Mouse (Mus musculus) heart, postnatal 0 days (tissue): ENCODE results near the gene Selenot. TPM values are rescaled to one million over a fixed set of nuclear protein-coding genes. Genes with fewer than 3 reads are reported as not detected.
A peak's percentile ranks its signal among the peaks of the same experiment; 100 is the strongest.

Experiments
- ATAC-seq: fragments of 200-750 bp; cut with Nextera tagmentation; 2 replicates; pipeline ENCODE4 v1.8.0; 2017; ENCODE audit warnings: low read depth, moderate number of reproducible peaks, moderate library complexity; ENCODE audit not compliant: insufficient read depth
- DNase-seq: peaks from one replicate; pipeline ENCODE4 v3.0.0-alpha.2; 2016; ENCODE audit warnings: low spot score
- H3K27ac ChIP-seq: fragments of 300-500 bp; sonication (generic); 2 replicates; pipeline ENCODE4 v1.5.1; 2014; ENCODE audit warnings: low read depth, mild to moderate bottlenecking
- H3K27me3 ChIP-seq: fragments of 300-500 bp; sonication (generic); 2 replicates; pipeline ENCODE4 v1.6.1; 2014; ENCODE audit warnings: low read length, mixed read lengths; ENCODE audit not compliant: control insufficient read depth, insufficient read depth
- H3K36me3 ChIP-seq: fragments of 300-500 bp; sonication (generic); replicated peaks from 2 replicates; pipeline ENCODE4 v1.6.1; 2014; ENCODE audit warnings: low read length, mixed read lengths; ENCODE audit not compliant: control insufficient read depth, insufficient read depth
- H3K4me1 ChIP-seq: fragments of 300-500 bp; sonication (generic); 2 replicates; pipeline ENCODE4 v1.6.1; 2014; ENCODE audit warnings: antibody characterized with exemption; ENCODE audit not compliant: control insufficient read depth, insufficient read depth
- H3K4me2 ChIP-seq: fragments of 300-500 bp; sonication (generic); 2 replicates; pipeline ENCODE4 v1.6.1; 2014; ENCODE audit warnings: low read depth, mild to moderate bottlenecking, low read length, moderate library complexity
- H3K4me3 ChIP-seq: fragments of 300-500 bp; sonication (generic); 2 replicates; pipeline ENCODE4 v1.5.1; 2014; ENCODE audit warnings: low read depth, low read length
- H3K9ac ChIP-seq: fragments of 300-500 bp; sonication (generic); replicated peaks from 2 replicates; pipeline ENCODE4 v1.6.1; 2014; ENCODE audit warnings: low read depth, low read length, mixed read lengths
- H3K9me3 ChIP-seq: fragments of 300-500 bp; sonication (generic); replicated peaks from 2 replicates; pipeline ENCODE4 v1.6.1; 2016; ENCODE audit warnings: low read length; ENCODE audit not compliant: control insufficient read depth
- CTCF ChIP-seq: IDR thresholded peaks from 2 replicates; pipeline ENCODE4 v1.5.1; 2016; ENCODE audit warnings: antibody characterized with exemption, control low read depth, low read depth
- EP300 ChIP-seq: IDR thresholded peaks from 2 replicates; pipeline ENCODE4 v1.6.1; 2016; ENCODE audit warnings: antibody characterized with exemption, low read depth
- WGBS: fragments of 180-500 bp; shearing (Covaris S2); extraction: QIAGEN DNeasy Blood & Tissue Kit; methylation state at CpG from one replicate; pipeline ENCODE4 v1.1.7; 2014; 5-methylcytosine and 5-hydroxymethylcytosine counted together
- polyA plus RNA-seq: library from polyadenylated mRNA; unstranded; fragments of >200 nt; fragmentation: Nextera tagmentation; extraction: Ambion mirVana; gene quantifications from 2 replicates; pipeline ENCODE4 v1.2.1, GENCODE M21; 2015
- total RNA-seq: library from RNA; depleted of rRNA; stranded (reverse); fragments of >200 nt; gene quantifications from 2 replicates; pipeline ENCODE4 v1.2.3, GENCODE M21; 2014; ENCODE audit warnings: low replicate concordance; rRNA removed

Gene Selenot
- total RNA-seq, result 147 and 177 TPM in 2 replicates
- 17.1 and 17.9 TPM in 2 replicates for polyA plus RNA-seq

GRCm38 (mm10) chr3:58576137-58577066 lies at the start of gene Selenot:
TSS of gene Selenot (plus strand) at chr3:58576636.
- no peaks in the 10 kb centered on the region for H3K9me3 ChIP-seq
- H3K4me1 ChIP-seq, result peaks cover 8% of the 10 kb centered on the region
- H3K27me3 ChIP-seq, result no peaks in the 10 kb centered on the region
- no peak for TF ChIP-seq CTCF
- no peak for TF ChIP-seq EP300
- H3K9ac ChIP-seq, result peak within 1 kb of the TSS; percentile 94
- 2% methylated on average over 58 of the region's 59 CpGs for WGBS
- DNase-seq (peak; percentile 96), ATAC-seq (peak; percentile 95)
- 0 out of 2 replicates have a peak, but pooled peaks cover 7% of the 10 kb centered on the region for H3K36me3 ChIP-seq
- H3K27ac ChIP-seq, result peak within 1 kb of the TSS; percentile 98
- H3K4me3 ChIP-seq, result peak within 1 kb of the TSS; percentile 80
- peak within 1 kb of the TSS; percentile 70 for H3K4me2 ChIP-seq

DNA sequence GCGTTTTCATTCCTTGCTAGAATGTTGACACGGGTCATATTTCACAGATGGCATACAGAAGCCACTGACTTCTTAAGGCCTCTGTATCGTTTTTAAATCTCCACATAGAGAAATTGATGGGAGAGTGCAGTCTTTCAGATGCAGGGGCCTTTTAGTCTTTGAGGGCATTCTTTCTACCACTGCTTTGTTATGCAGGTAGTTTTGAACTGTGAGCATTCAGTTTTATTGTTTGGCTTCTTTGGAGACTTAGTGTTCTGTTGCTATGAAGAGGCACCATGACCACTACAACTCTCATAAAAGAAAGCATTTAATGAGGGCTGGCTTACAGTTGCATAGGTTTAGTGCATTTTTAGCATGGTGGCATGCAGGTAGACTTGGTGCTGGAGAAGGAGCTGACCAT lies 39.9 kb upstream of the Selenot start:
- no peaks in the 10 kb centered on the region for H3K27me3 ChIP-seq
- no peaks in the 10 kb centered on the region for H3K4me1 ChIP-seq
- TF ChIP-seq EP300 (no peak), CTCF (no peak)
- no peak overlapping the region for H3K27ac ChIP-seq
- H3K9ac ChIP-seq, result no peak overlapping the region
- no peak overlapping the region for H3K4me2 ChIP-seq
- WGBS, result 92% methylated on average over 3 of the region's 3 CpGs
- H3K9me3 ChIP-seq, result no peaks in the 10 kb centered on the region
- H3K36me3 ChIP-seq, result peaks cover 48% of the 10 kb centered on the region
- no peak for ATAC-seq
- DNase-seq, result no peak
- H3K4me3 ChIP-seq, result no peak overlapping the region

- ATAC-seq (no peak), DNase-seq (no peak)
- no peak overlapping the region for H3K4me3 ChIP-seq
- no peaks in the 10 kb centered on the region for H3K27me3 ChIP-seq
- TF ChIP-seq CTCF (no peak), EP300 (no peak)
- peaks cover 68% of the 10 kb centered on the region for H3K36me3 ChIP-seq
- H3K4me2 ChIP-seq, result no peak overlapping the region
- WGBS, result 75% methylated on average over 1 of the region's 1 CpGs
- no peaks in the 10 kb centered on the region for H3K4me1 ChIP-seq
- no peaks in the 10 kb centered on the region for H3K9me3 ChIP-seq
- H3K9ac ChIP-seq, result no peak overlapping the region
- H3K27ac ChIP-seq, result no peak overlapping the region
These were observed 24.2 kb upstream of the Selenot start for GRCm38 (mm10) chr3:58552001-58552811.

DNA sequence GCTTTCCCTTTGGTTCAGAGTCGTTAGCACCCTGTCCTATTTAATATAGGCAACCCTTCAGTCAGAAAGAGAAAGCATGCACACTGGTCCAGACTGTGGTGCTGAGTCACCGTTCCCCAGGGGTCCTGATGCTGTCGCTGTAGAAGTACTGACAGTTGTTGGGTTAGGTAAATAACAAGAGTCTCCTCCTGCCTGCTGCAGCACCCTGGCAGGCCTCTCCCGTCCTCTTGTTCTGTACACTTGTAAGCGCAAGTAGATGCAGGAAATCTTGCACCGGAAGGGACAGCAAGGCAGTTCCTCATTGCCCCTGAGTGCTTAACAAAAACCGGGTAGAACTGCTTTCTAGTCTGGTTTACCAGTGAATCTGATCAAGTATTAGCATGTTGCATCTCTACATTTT lies 19.8 kb upstream of the Selenot start:
- H3K4me1 ChIP-seq, result no peaks in the 10 kb centered on the region
- H3K36me3 ChIP-seq, result peaks cover 50% of the 10 kb centered on the region
- no peaks in the 10 kb centered on the region for H3K9me3 ChIP-seq
- 89% methylated on average over 7 of the region's 7 CpGs for WGBS
- no peak for TF ChIP-seq EP300
- TF ChIP-seq CTCF, result no peak
- no peaks in the 10 kb centered on the region for H3K27me3 ChIP-seq
- H3K27ac ChIP-seq, result no peak overlapping the region
- ATAC-seq, result no peak
- H3K4me3 ChIP-seq, result no peak overlapping the region
- no peak for DNase-seq
- H3K9ac ChIP-seq, result no peak overlapping the region
- no peak overlapping the region for H3K4me2 ChIP-seq

DNA sequence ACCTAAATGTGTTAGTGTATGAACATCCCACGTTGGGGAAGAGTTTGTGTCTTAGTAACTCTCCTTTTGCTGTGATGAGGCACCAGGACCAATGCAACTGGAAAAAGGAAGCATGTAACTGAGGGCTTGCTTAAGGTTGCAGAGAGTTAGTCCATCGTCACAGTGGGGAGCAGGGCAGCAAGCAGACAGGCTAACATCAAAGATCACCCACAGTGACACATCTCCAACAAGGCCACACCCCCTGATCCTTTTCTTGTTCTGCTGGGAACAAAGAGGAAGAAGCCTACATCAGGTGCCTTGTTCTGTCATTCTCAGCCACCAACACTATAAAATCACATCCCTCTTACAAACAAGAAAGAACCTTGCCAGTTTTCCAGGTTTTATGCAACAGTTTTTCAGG lies 16.5 kb upstream of the Selenot start:
- Histone ChIP-seq H3K27ac (no peak overlapping the region), H3K4me2 (no peak overlapping the region), H3K4me1 (no peaks in the 10 kb centered on the region), H3K27me3 (no peaks in the 10 kb centered on the region), H3K36me3 (peaks cover 27% of the 10 kb centered on the region), H3K9ac (no peak overlapping the region), H3K4me3 (no peak overlapping the region), H3K9me3 (no peaks in the 10 kb centered on the region)
- 50% methylated on average over 2 of the region's 2 CpGs for WGBS
- DNase-seq (no peak), ATAC-seq (no peak)
- TF ChIP-seq CTCF (no peak), EP300 (no peak)
